Mouse (Mus musculus) kidney, embryonic 15.5 days (tissue): ENCODE results near the gene Wdr63. TPM values are rescaled to one million over a fixed set of nuclear protein-coding genes. Genes with fewer than 3 reads are reported as not detected.
A peak's percentile ranks its signal among the peaks of the same experiment; 100 is the strongest.

Source experiments
- ATAC-seq: fragments of 200-750 bp; cut with Nextera tagmentation; replicated peaks from 2 replicates; pipeline ENCODE4 v1.8.0; 2017; ENCODE audit warnings: moderate TSS enrichment; ENCODE audit not compliant: low FRiP score
- H3K27ac ChIP-seq: fragments of 300-500 bp; sonication (generic); 2 replicates; pipeline ENCODE4 v1.5.1; 2015; ENCODE audit warnings: mild to moderate bottlenecking, inconsistent platforms
- H3K27me3 ChIP-seq: fragments of 300-500 bp; sonication (generic); 2 replicates; pipeline ENCODE4 v1.6.1; 2015; ENCODE audit warnings: inconsistent platforms
- H3K36me3 ChIP-seq: fragments of 300-500 bp; sonication (generic); 2 replicates; pipeline ENCODE4 v1.6.1; 2015; ENCODE audit warnings: inconsistent platforms
- H3K4me1 ChIP-seq: fragments of 300-500 bp; sonication (generic); 2 replicates; pipeline ENCODE4 v1.6.1; 2015; ENCODE audit warnings: inconsistent platforms
- H3K4me2 ChIP-seq: fragments of 300-500 bp; sonication (generic); 2 replicates; pipeline ENCODE4 v1.6.1; 2015; ENCODE audit warnings: moderate library complexity, mild to moderate bottlenecking, inconsistent platforms
- H3K4me3 ChIP-seq: fragments of 300-500 bp; sonication (generic); replicated peaks from 2 replicates; pipeline ENCODE4 v1.5.1; 2015; ENCODE audit warnings: mild to moderate bottlenecking, inconsistent platforms
- H3K9ac ChIP-seq: fragments of 300-500 bp; sonication (generic); 2 replicates; pipeline ENCODE4 v1.6.1; 2015; ENCODE audit warnings: mild to moderate bottlenecking, inconsistent platforms
- H3K9me3 ChIP-seq: fragments of 300-500 bp; sonication (generic); replicated peaks from 2 replicates; pipeline ENCODE4 v1.6.1; 2016; ENCODE audit warnings: inconsistent platforms
- WGBS: fragments of 180-500 bp; shearing (Covaris S2); methylation state at CpG from one replicate; pipeline ENCODE4 v1.1.7; 2015; ENCODE audit warnings: mixed read lengths; 5-methylcytosine and 5-hydroxymethylcytosine counted together
- polyA plus RNA-seq: library from polyadenylated mRNA; unstranded; fragments of >200 nt; fragmentation: Nextera tagmentation; extraction: Ambion mirVana; gene quantifications from 2 replicates; pipeline ENCODE4 v1.2.1, GENCODE M21; 2015

Gene Wdr63
- polyA plus RNA-seq, 1 experiment from 2014 or later, result 0.16 TPM

DNA sequence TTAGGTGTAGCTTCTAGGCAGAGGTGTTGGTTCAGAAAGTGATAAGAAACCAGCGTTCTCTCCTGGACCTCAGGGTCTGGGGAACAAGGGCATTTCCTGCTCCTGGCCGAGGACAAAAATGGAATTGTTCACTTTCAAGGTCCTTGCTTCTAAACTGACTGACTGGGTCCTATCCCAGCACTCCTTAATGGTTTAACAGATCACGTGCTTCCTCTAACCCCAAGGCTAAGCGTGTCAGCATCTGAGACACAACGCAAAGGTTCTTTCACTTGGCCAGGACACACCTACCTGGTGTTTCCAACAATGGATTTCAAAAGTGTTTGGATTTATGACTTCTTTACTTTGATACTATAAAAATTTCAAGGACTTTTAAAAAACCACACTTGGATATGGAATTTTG is 58.0 kb downstream of the Wdr63 start:
- Histone ChIP-seq H3K4me2 (no peak overlapping the region), H3K9me3 (no peaks in the 10 kb centered on the region), H3K9ac (no peak overlapping the region), H3K4me3 (no peak overlapping the region), H3K36me3 (no peaks in the 10 kb centered on the region), H3K27me3 (no peaks in the 10 kb centered on the region), H3K27ac (no peak overlapping the region), H3K4me1 (peaks cover 31% of the 10 kb centered on the region)
- WGBS, result 76% methylated on average over 5 of the region's 5 CpGs
- no peak for ATAC-seq

DNA sequence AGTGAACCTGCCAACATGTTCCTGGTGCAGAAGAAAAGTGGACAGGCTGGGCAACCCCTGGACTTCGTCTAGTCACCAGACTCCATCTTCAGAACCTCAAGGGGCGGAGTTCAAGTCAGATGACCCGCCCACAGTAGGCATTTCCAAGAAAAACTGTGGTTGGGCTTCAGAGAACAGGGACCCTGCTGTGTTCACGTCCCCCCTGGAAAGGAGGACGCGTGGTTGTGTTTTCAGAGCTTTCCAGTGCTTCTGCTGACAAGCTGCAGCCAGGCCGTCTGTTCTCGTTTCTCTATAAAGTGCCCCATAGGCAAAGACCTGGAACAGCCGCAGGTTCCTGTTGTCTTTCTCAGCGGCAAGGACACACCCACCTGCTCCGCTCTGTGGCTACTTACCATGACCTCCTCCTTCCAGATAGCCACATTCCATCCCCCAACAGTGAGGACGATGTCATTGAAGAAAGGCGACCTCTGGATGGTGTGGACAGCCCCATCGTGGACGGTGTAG is 60.2 kb downstream of the Wdr63 start:
- H3K4me2 ChIP-seq, result peak overlapping the region; percentile 47
- H3K9ac ChIP-seq, result no peak overlapping the region
- ATAC-seq, result peak; percentile 69
- H3K9me3 ChIP-seq, result no peaks in the 10 kb centered on the region
- 23% methylated on average over 15 of the region's 15 CpGs for WGBS
- H3K4me1 ChIP-seq, result peaks cover 36% of the 10 kb centered on the region
- no peaks in the 10 kb centered on the region for H3K27me3 ChIP-seq
- 0 out of 2 replicates have a peak overlapping the region, but pooled peaks have one; percentile 2 for H3K27ac ChIP-seq
- H3K36me3 ChIP-seq, result no peaks in the 10 kb centered on the region
- 0 out of 2 replicates have a peak overlapping the region, but pooled peaks have one; percentile 3 for H3K4me3 ChIP-seq

- Histone ChIP-seq H3K27me3 (no peaks in the 10 kb centered on the region), H3K9me3 (no peaks in the 10 kb centered on the region), H3K9ac (no peak overlapping the region), H3K4me1 (peaks cover 28% of the 10 kb centered on the region; the same call in 1 of the 2 replicates), H3K4me3 (no peak overlapping the region), H3K27ac (no peak overlapping the region), H3K36me3 (no peaks in the 10 kb centered on the region), H3K4me2 (no peak overlapping the region)
- 58% methylated on average over 11 of the region's 11 CpGs for WGBS
- no peak for ATAC-seq
These were observed 61.9 kb downstream of the Wdr63 start for GRCm38 (mm10) chr3:146046076-146046475.

DNA sequence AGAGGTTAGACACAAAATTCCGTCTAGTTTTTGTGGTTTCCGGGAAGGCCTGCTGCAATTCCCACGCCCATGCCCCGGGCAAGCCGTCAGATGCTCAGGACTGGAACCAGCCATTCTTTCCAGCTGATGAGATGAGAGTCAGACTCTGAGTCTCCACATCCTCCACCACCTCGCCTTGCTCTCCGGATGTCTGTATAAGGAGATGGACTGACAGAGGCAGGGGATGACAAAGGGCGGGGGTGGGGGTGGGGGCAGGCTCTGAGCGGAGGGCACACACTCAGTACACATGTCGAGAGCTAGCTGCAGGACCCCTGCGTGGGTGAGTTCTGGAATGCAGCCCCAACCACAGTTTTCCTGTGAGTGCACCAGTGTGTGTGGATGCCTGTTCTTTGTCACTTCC is 63.0 kb downstream of the Wdr63 start:
- no peaks in the 10 kb centered on the region for H3K9me3 ChIP-seq
- no peaks in the 10 kb centered on the region for H3K36me3 ChIP-seq
- no peak overlapping the region for H3K9ac ChIP-seq
- H3K4me2 ChIP-seq, result no peak overlapping the region
- no peak overlapping the region for H3K4me3 ChIP-seq
- WGBS, result 41% methylated on average over 11 of the region's 11 CpGs
- no peak overlapping the region for H3K27ac ChIP-seq
- ATAC-seq, result peak; percentile 67; the same call in 1 of the 2 replicates
- peaks cover 25% of the 10 kb centered on the region; the same call in 1 of the 2 replicates for H3K4me1 ChIP-seq
- no peaks in the 10 kb centered on the region for H3K27me3 ChIP-seq

DNA sequence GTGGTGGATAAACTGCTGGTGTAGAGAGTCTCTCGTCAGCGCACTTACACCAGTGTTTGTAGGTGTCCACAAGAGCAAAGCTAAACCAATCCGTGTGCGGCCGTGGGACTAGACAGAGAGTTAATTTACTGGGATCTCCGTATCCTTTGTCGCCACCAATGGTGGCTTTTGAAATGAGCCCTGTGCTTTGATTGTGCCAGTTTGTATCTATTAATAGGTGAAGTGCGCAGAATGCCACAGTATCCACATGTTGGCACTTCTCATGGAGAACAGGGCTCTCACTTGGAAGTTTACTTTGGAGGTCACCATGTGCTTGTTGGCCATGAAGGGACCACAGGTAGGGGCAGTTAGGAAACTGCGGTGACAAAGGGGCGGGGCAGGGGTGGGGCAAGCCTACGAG is 66.5 kb downstream of the Wdr63 start:
- no peak for ATAC-seq
- H3K4me3 ChIP-seq, result no peak overlapping the region
- no peak overlapping the region for H3K9ac ChIP-seq
- 91% methylated on average over 11 of the region's 11 CpGs for WGBS
- H3K27ac ChIP-seq, result no peak overlapping the region
- H3K4me1 ChIP-seq, result peaks cover 30% of the 10 kb centered on the region; the same call in 1 of the 2 replicates
- peaks cover 3% of the 10 kb centered on the region; the same call in 1 of the 2 replicates for H3K27me3 ChIP-seq
- no peaks in the 10 kb centered on the region for H3K9me3 ChIP-seq
- H3K4me2 ChIP-seq, result no peak overlapping the region
- H3K36me3 ChIP-seq, result no peaks in the 10 kb centered on the region

GRCm38 (mm10) chr3:146039132-146039903 is 68.6 kb downstream of the Wdr63 start:
- Histone ChIP-seq H3K4me2 (no peak overlapping the region), H3K9me3 (no peaks in the 10 kb centered on the region), H3K27me3 (peaks cover 3% of the 10 kb centered on the region; the same call in 1 of the 2 replicates), H3K4me1 (peaks cover 23% of the 10 kb centered on the region; the same call in 1 of the 2 replicates), H3K36me3 (no peaks in the 10 kb centered on the region), H3K4me3 (no peak overlapping the region), H3K27ac (0 out of 2 replicates have a peak overlapping the region, but pooled peaks have one; percentile 15), H3K9ac (no peak overlapping the region)
- 58% methylated on average over 12 of the region's 12 CpGs for WGBS
- ATAC-seq, result no peak

GRCm38 (mm10) chr3:146037906-146038305 is 70.0 kb downstream of the Wdr63 start:
- Histone ChIP-seq H3K9me3 (no peaks in the 10 kb centered on the region), H3K9ac (no peak overlapping the region), H3K27me3 (peaks cover 3% of the 10 kb centered on the region; the same call in 1 of the 2 replicates), H3K4me2 (peak overlapping the region; percentile 4; the same call in 1 of the 2 replicates), H3K27ac (peak overlapping the region; percentile 43; the same call in 1 of the 2 replicates), H3K4me3 (no peak overlapping the region), H3K4me1 (peaks cover 23% of the 10 kb centered on the region; the same call in 1 of the 2 replicates), H3K36me3 (no peaks in the 10 kb centered on the region)
- 32% methylated on average over 15 of the region's 15 CpGs for WGBS
- peak; percentile 92 for ATAC-seq

DNA sequence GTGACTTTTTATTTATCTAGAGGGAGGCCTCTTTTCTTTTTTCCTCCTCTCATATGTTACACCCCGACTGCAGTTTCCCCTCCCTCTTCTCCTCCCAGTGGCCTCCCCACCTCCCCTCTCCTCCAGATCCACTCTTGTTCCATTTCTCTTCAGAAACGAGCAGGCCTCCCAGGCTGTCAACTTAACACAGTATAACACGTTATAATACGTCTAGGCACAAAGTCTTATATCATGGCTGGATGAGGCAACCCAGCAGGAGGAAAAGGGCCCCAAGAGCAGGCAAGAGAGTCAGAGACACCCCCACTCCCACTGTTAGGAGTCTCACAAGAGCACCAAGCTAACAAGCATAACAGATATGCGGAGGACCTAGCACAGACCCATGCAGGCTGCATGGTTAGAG is 75.0 kb downstream of the Wdr63 start:
- Histone ChIP-seq H3K27me3 (peaks cover 2% of the 10 kb centered on the region; the same call in 1 of the 2 replicates), H3K27ac (no peak overlapping the region), H3K4me3 (no peak overlapping the region), H3K9me3 (no peaks in the 10 kb centered on the region), H3K4me2 (no peak overlapping the region), H3K36me3 (no peaks in the 10 kb centered on the region), H3K4me1 (peaks cover 15% of the 10 kb centered on the region), H3K9ac (no peak overlapping the region)
- ATAC-seq, result no peak
- 77% methylated on average over 5 of the region's 5 CpGs for WGBS

DNA sequence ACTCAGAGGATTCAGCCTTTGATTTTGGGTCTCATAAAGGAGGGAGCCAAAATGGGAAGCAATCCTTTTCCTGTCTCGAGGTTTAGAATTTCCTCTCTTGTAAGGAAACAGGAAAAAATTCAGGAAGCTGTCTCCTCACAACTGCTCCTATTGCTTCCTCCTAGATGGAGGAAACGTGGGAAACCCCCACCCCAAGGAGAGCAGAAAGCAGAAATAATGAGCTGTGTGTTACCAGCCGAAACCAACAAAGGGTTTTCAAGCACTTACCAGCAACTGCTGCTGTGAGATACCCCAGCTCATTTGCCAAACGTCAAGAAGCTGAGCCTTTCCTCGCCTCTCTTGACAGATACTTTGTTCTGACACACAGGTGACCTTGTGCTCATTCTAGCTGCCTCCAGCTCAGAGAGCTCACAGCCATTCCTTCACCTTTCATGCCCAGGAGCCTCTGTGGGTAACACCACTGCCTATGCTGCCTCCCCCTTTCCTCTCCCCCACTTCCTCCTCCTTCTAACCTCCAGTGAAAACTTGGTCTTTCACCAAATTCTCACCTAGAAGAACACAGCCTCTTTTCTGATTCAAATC is 77.6 kb downstream of the Wdr63 start:
- no peak overlapping the region for H3K9ac ChIP-seq
- no peak overlapping the region for H3K4me3 ChIP-seq
- no peak overlapping the region for H3K27ac ChIP-seq
- peaks cover 13% of the 10 kb centered on the region; the same call in 1 of the 2 replicates for H3K4me1 ChIP-seq
- no peak overlapping the region for H3K4me2 ChIP-seq
- H3K9me3 ChIP-seq, result no peaks in the 10 kb centered on the region
- no peak for ATAC-seq
- WGBS, result 19% methylated on average over 5 of the region's 5 CpGs
- no peaks in the 10 kb centered on the region for H3K36me3 ChIP-seq
- H3K27me3 ChIP-seq, result no peaks in the 10 kb centered on the region

- H3K9me3 ChIP-seq, result no peaks in the 10 kb centered on the region
- no peak overlapping the region for H3K27ac ChIP-seq
- H3K27me3 ChIP-seq, result no peaks in the 10 kb centered on the region
- H3K9ac ChIP-seq, result no peak overlapping the region
- H3K4me1 ChIP-seq, result peaks cover 13% of the 10 kb centered on the region; the same call in 1 of the 2 replicates
- 59% methylated on average over 3 of the region's 3 CpGs for WGBS
- no peak overlapping the region for H3K4me2 ChIP-seq
- no peak for ATAC-seq
- 0 out of 2 replicates have a peak, but pooled peaks cover 5% of the 10 kb centered on the region for H3K36me3 ChIP-seq
- no peak overlapping the region for H3K4me3 ChIP-seq
These were observed 78.7 kb downstream of the Wdr63 start for GRCm38 (mm10) chr3:146029234-146029633.

DNA sequence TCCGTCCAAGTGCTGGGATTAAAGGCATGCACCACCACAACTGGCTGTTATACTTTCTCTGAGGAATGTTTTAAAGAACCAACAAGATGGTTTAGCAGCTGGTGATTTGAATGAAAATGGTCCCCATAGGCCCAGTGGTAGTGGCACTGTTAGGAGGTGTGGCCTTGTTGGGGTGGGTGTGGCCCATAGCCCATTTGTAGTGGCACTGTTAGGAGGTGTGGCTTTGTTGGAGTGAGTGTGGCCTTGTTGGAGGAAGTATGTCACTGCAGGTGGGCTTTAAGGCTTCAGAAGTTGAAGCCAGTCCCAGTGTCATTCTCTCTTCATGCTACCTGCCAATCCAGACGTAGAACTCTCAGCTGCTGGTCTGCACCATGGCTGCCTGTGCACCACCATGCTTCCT is 79.5 kb downstream of the Wdr63 start:
- 82% methylated on average over 2 of the region's 2 CpGs for WGBS
- Histone ChIP-seq H3K9ac (no peak overlapping the region), H3K4me1 (peaks cover 13% of the 10 kb centered on the region; the same call in 1 of the 2 replicates), H3K4me2 (no peak overlapping the region), H3K27ac (no peak overlapping the region), H3K4me3 (no peak overlapping the region), H3K9me3 (no peaks in the 10 kb centered on the region), H3K36me3 (peaks cover 8% of the 10 kb centered on the region; the same call in 1 of the 2 replicates), H3K27me3 (no peaks in the 10 kb centered on the region)
- ATAC-seq, result no peak

GRCm38 (mm10) chr3:146027116-146027515 is 80.8 kb downstream of the Wdr63 start:
- peak overlapping the region; percentile 45; the same call in 1 of the 2 replicates for H3K27ac ChIP-seq
- no peak overlapping the region for H3K9ac ChIP-seq

More at GRCm38 (mm10) chr3:146027116-146027515, 80.8 kb downstream of the Wdr63 start:
- H3K4me3 ChIP-seq, result no peak overlapping the region
- H3K9me3 ChIP-seq, result no peaks in the 10 kb centered on the region
- peaks cover 14% of the 10 kb centered on the region for H3K36me3 ChIP-seq
- no peak overlapping the region for H3K4me2 ChIP-seq
- H3K27me3 ChIP-seq, result no peaks in the 10 kb centered on the region
- WGBS, result 31% methylated on average over 6 of the region's 6 CpGs
- no peak for ATAC-seq
- H3K4me1 ChIP-seq, result peaks cover 13% of the 10 kb centered on the region; the same call in 1 of the 2 replicates
